Mouse (Mus musculus) bone marrow, adult 2 months (tissue): ENCODE results near the gene Kdm4b.

ENCODE experiments used
- CTCF ChIP-seq: fragments of 200-500 bp; IDR thresholded peaks from 2 replicates; pipeline ENCODE4 v1.5.1; 2011; ENCODE audit warnings: low read length, control low read depth; ENCODE audit not compliant: control insufficient read depth, insufficient read depth
- POLR2A ChIP-seq: fragments of 200-500 bp; IDR thresholded peaks from 2 replicates; pipeline ENCODE4 v1.6.1; 2011; ENCODE audit warnings: low read depth, mild to moderate bottlenecking, control low read depth, low read length, borderline replicate concordance; ENCODE audit not compliant: control insufficient read depth

GRCm38 (mm10) chr17:56300186-56300585 lies 25.7 kb upstream of the Kdm4b start, which contains the start of gene Arrdc5:
- no peak for TF ChIP-seq CTCF
- TF ChIP-seq POLR2A: no peak
